Comparison of ENCODE assay signal across 8 mouse cellular contexts in genomic region chr16:21946761-21947715, GRCm38 (mm10). TPM values are rescaled to one million over a fixed set of nuclear protein-coding genes. Genes with fewer than 3 reads are reported as not detected.
DNase-seq lines count a peak whose midpoint lies in the region; ATAC-seq lines count a peak whose summit lies in the region.

Gene Tmem41a (minus strand): TSS chr16:21947552.

- peak within 1 kb of the TSS; percentile 77 for H3K4me3 ChIP-seq in hindbrain, embryonic 12.5 days

- DNase-seq in NIH3T3 (ENCODE audit: low read depth), result peak; percentile 93
- DNase-seq in cerebellum, postnatal 10 days, result peak; percentile 96
- peak; percentile 77 to 85 for DNase-seq in frontal cortex, postnatal 10 days (ENCODE audit: low spot score in 2 of 2)
- peak; percentile 74 to 82 for DNase-seq in layer of hippocampus, postnatal 14 days (ENCODE audit: low spot score in 2 of 2)
- peak; percentile 90 for DNase-seq in lung, postnatal 14 days
- DNase-seq in retina, adult 2 months (ENCODE audit: low read depth, low spot score), result peak; percentile 71
- DNase-seq in thymus, postnatal 36 days, result peak; percentile 91 to 92

- no peaks in the 10 kb centered on the region for H3K27me3 ChIP-seq in hindbrain, embryonic 12.5 days

- ATAC-seq in hindbrain, embryonic 12.5 days (ENCODE audit: low FRiP score), result peak; percentile 97

- no peaks in the 10 kb centered on the region for H3K9me3 ChIP-seq in hindbrain, embryonic 12.5 days (replicated peaks)

- H3K36me3 ChIP-seq in hindbrain, embryonic 12.5 days, result no peaks in the 10 kb centered on the region

- peak within 1 kb of the TSS; percentile 78 for H3K9ac ChIP-seq in hindbrain, embryonic 12.5 days

- WGBS in hindbrain, embryonic 12.5 days, result 1% methylated on average over 63 of the region's 63 CpGs

- 0 out of 2 replicates have a peak, but pooled peaks cover 3% of the 10 kb centered on the region for H3K4me1 ChIP-seq in hindbrain, embryonic 12.5 days

- H3K27ac ChIP-seq in hindbrain, embryonic 12.5 days, result peak within 1 kb of the TSS; percentile 48; the same call in 1 of the 2 replicates

- peak within 1 kb of the TSS; percentile 69 for H3K4me2 ChIP-seq in hindbrain, embryonic 12.5 days (replicated peaks)

RNA-seq across cellular contexts. Expression of gene Tmem41a, which starts in this region (rescaled TPM):
- 34.5 and 36.7 TPM in 2 replicates for polyA plus RNA-seq in hindbrain, embryonic 12.5 days (2016; fragmentation: Nextera tagmentation; extraction: Ambion mirVana)
- 10 to 100 TPM; 17.5 to 18.5 TPM for total RNA-seq in layer of hippocampus, postnatal 14 days (2021)

Comparison
In these comparisons a context has a peak if more than half of its experiments do, and no peak if none do; other contexts are left out.
1. Peak in every context shown above with its lines: DNase-seq, ATAC-seq, H3K4me3 ChIP-seq and H3K27ac ChIP-seq.